Mouse (Mus musculus) intestine, embryonic 16.5 days (tissue): ENCODE results near the gene Flt3. TPM values are rescaled to one million over a fixed set of nuclear protein-coding genes. Genes with fewer than 3 reads are reported as not detected.
A peak's percentile ranks its signal among the peaks of the same experiment; 100 is the strongest.

Experiments
- ATAC-seq: fragments of 200-750 bp; cut with Nextera tagmentation; 2 replicates; pipeline ENCODE4 v1.8.0; 2017; ENCODE audit warnings: moderate TSS enrichment, moderate library complexity
- H3K27ac ChIP-seq: fragments of 300-500 bp; sonication (generic); 2 replicates; pipeline ENCODE4 v1.5.1; 2014; ENCODE audit warnings: mild to moderate bottlenecking, low read length
- H3K27me3 ChIP-seq: fragments of 300-500 bp; sonication (generic); replicated peaks from 2 replicates; pipeline ENCODE4 v1.6.1; 2014; ENCODE audit warnings: low read length, control low read depth, mixed read lengths; ENCODE audit not compliant: control insufficient read depth, insufficient read depth
- H3K36me3 ChIP-seq: fragments of 300-500 bp; sonication (generic); 2 replicates; pipeline ENCODE4 v1.6.1; 2014; ENCODE audit warnings: low read length, control low read depth; ENCODE audit not compliant: control insufficient read depth, insufficient read depth
- H3K4me1 ChIP-seq: fragments of 300-500 bp; sonication (generic); 2 replicates; pipeline ENCODE4 v1.6.1; 2014; ENCODE audit warnings: low read length, control low read depth, mixed read lengths; ENCODE audit not compliant: control insufficient read depth, insufficient read depth
- H3K4me2 ChIP-seq: fragments of 300-500 bp; sonication (generic); 2 replicates; pipeline ENCODE4 v1.6.1; 2014; ENCODE audit warnings: low read depth, low read length, control low read depth
- H3K4me3 ChIP-seq: fragments of 300-500 bp; sonication (generic); 2 replicates; pipeline ENCODE4 v1.5.1; 2014; ENCODE audit warnings: mild to moderate bottlenecking, low read length
- H3K9ac ChIP-seq: fragments of 300-500 bp; sonication (generic); 2 replicates; pipeline ENCODE4 v1.6.1; 2014; ENCODE audit warnings: low read depth, low read length
- H3K9me3 ChIP-seq: fragments of 300-500 bp; sonication (generic); 2 replicates; pipeline ENCODE4 v1.6.1; 2016; ENCODE audit warnings: low read length, control low read depth; ENCODE audit not compliant: control insufficient read depth
- WGBS: fragments of 180-500 bp; shearing (Covaris S2); extraction: QIAGEN DNeasy Blood & Tissue Kit; methylation state at CpG from one replicate; pipeline ENCODE4 v1.1.7; 2014; 5-methylcytosine and 5-hydroxymethylcytosine counted together
- polyA plus RNA-seq: library from polyadenylated mRNA; unstranded; fragments of >200 nt; fragmentation: Nextera tagmentation; extraction: Ambion mirVana; gene quantifications from 2 replicates; pipeline ENCODE4 v1.2.1, GENCODE M21; 2015

Gene Flt3
- polyA plus RNA-seq, 1 experiment from 2014 or later, result 0.31 TPM

DNA sequence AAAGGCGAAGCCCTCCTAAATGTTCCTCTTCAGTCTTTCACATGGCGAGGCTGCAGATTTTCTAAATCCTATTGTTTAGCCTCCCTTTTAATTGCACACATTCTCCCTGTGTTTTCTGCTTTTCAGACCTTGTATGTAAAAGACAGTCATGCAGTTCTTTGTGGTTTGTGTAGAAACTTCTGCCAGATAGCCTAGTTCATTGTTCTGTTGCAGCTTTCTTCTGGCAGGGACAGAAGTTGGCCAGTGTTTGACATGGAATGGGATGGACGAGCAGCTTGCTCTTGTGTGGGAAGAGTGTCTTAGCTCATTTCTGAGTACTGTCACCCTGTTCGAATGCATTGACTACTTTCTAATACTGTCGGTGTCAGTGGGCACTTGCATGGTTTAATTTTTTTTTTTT lies 36.2 kb upstream of the Flt3 start:
- Histone ChIP-seq H3K4me2 (no peak overlapping the region), H3K4me1 (peaks cover 39% of the 10 kb centered on the region), H3K9ac (no peak overlapping the region), H3K27ac (no peak overlapping the region; the same call in 1 of the 2 replicates), H3K4me3 (no peak overlapping the region), H3K9me3 (no peaks in the 10 kb centered on the region), H3K27me3 (no peaks in the 10 kb centered on the region), H3K36me3 (no peaks in the 10 kb centered on the region)
- 75% methylated on average over 5 of the region's 5 CpGs for WGBS
- no peak for ATAC-seq

DNA sequence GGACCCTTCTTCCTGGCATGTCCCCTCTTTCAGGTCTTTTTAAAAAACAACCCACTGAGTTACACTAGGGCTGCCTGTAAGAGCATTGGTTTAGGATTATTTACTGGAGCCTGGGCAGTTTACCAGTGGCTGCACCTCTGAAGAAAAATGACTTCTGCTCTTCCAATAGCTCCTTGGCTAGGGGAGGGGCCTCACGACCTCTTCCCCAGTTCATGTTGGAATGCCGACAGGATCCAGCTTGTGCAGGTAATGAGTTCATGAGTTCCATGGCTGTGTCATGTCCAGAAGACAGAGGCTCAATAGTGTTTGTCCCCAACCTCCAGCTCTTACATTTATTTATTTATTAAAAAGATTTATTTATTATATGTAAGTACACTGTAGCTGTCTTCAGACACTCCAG lies 35.5 kb upstream of the Flt3 start:
- H3K36me3 ChIP-seq, result no peaks in the 10 kb centered on the region
- peaks cover 39% of the 10 kb centered on the region for H3K4me1 ChIP-seq
- WGBS, result 36% methylated on average over 2 of the region's 2 CpGs
- ATAC-seq, result no peak
- 0 out of 2 replicates have a peak overlapping the region, but pooled peaks have one; percentile 24 for H3K9ac ChIP-seq
- H3K4me3 ChIP-seq, result no peak overlapping the region
- H3K9me3 ChIP-seq, result no peaks in the 10 kb centered on the region
- no peaks in the 10 kb centered on the region for H3K27me3 ChIP-seq
- peak overlapping the region; percentile 37; the same call in 1 of the 2 replicates for H3K27ac ChIP-seq
- H3K4me2 ChIP-seq, result peak overlapping the region; percentile 12; the same call in 1 of the 2 replicates

DNA sequence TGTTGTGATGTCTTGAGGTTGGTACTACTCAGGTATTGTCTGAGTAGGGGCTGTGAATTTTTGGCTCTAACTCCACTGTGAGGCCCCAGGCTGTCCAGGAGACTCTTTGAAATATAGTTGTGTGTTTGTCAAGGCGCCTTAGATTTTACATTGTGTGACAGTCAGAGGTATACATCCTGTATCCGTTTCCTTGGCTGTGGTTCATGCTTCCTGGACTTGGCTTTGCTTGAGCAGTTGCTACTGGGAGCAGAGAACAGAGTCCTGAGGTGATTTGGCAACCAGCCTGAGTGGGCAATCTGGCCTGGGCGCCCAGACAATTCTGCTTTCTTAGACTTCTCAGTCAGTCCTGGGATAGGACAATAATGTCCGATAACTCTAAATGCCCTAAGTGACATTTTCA lies 34.9 kb upstream of the Flt3 start:
- H3K9me3 ChIP-seq, result no peaks in the 10 kb centered on the region
- H3K9ac ChIP-seq, result no peak overlapping the region
- H3K4me2 ChIP-seq, result 0 out of 2 replicates have a peak overlapping the region, but pooled peaks have one; percentile 12
- H3K4me3 ChIP-seq, result no peak overlapping the region
- no peak for ATAC-seq
- H3K27ac ChIP-seq, result peak overlapping the region; percentile 41
- H3K36me3 ChIP-seq, result no peaks in the 10 kb centered on the region
- H3K27me3 ChIP-seq, result no peaks in the 10 kb centered on the region
- peaks cover 39% of the 10 kb centered on the region for H3K4me1 ChIP-seq
- 56% methylated on average over 4 of the region's 4 CpGs for WGBS

DNA sequence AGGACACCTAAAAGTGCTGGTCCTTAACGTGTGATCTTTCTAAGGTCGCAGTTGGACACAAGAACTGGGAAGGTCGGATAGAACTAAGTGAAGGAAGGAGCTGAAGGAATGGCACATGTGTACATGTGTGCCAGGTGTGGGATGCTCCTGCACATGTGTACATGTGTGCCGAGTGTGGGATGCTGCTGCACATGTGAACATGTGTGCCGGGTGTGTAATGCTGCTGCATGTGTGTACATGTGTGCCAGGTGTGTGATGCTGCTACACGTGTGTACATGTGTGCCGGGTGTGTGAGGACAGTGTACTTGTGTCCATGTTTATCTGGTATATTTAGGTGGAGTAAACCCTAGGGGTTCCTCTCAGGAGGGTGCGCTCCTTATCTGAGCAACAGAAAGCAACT lies 32.6 kb upstream of the Flt3 start:
- H3K4me2 ChIP-seq, result no peak overlapping the region
- no peaks in the 10 kb centered on the region for H3K27me3 ChIP-seq
- ATAC-seq, result no peak
- WGBS, result 86% methylated on average over 8 of the region's 8 CpGs
- H3K9me3 ChIP-seq, result no peaks in the 10 kb centered on the region
- H3K36me3 ChIP-seq, result no peaks in the 10 kb centered on the region
- H3K4me3 ChIP-seq, result no peak overlapping the region
- no peak overlapping the region for H3K9ac ChIP-seq
- H3K4me1 ChIP-seq, result peaks cover 37% of the 10 kb centered on the region
- no peak overlapping the region for H3K27ac ChIP-seq

DNA sequence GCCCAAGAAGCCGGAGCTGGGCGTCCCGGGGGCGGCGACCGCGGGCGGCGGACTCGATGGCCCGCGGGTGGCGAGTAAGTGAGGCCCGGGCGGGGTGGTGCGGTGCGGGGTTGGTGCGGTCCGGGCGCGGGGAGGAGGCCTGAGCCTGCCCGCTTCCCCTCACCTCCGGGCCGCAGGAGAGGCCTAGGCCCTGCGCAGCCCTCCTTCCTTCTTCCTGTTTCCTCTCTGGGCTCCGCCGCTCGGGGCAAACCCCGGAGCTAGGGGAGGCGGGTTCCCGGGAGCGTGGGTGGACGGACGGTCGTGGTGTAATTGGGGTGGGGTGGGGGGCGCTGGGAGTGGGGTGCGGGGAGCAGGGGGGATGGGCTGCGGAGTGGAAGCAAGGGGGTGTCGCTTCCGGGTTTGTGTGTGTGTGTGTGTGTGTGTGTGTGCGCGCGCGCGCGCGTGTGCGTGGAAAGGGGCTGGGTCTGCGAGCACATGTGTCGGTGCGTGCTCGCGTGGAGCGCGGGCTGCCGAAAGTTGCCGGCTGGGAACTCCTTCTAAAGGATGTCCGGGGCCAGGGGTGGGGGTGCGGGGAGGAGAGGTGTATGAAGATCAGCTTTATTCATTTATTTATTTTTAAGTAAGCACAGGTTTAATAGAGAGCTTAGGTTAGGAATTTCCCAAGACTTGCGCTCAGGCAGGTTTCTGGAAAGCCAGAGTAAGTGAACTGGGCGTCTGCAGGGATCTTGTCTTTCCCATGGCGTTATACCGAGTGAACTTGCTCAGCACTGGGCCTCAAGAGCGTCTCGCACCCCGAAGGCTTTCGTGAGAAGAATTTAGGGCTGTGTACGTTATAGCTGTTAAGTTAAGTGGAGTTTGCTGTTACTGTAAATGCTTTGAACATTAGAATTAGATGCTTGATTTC lies 30.9 kb upstream of the Flt3 start:
- Histone ChIP-seq H3K4me2 (peak overlapping the region; percentile 77), H3K36me3 (no peaks in the 10 kb centered on the region), H3K4me3 (peak overlapping the region; percentile 95), H3K27ac (peak overlapping the region; percentile 99), H3K9me3 (no peaks in the 10 kb centered on the region), H3K27me3 (no peaks in the 10 kb centered on the region), H3K9ac (peak overlapping the region; percentile 98), H3K4me1 (peaks cover 33% of the 10 kb centered on the region)
- peak; percentile 63 for ATAC-seq
- under 1% methylated on average over 63 of the region's 68 CpGs for WGBS

DNA sequence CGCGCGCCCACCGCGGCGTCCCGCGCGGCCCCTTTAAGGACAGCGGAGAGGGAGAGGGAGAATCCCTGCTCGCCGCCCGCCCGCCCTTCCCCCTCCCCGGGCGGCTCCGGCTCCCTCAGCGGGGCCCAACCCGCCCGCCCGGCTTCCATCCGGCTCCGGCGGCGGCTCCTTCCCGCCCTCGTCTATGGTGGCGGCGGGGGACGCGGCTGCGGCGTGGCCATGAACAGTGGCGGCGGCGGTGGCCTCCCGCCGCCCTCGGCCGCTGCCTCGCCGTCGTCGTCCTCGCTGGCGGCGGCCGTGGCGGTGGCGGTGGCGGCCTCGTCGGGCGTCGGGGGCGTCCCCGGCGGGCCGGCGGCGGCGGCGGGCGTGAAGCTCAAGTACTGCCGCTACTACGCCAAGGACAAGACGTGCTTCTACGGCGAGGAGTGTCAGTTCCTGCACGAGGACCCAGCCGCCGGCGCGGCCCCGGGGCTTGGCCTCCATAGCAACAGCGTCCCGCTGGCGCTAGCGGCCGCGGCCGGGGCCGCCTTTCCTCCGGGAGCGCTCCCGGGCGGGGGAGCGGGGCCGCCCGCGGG lies 30.2 kb upstream of the Flt3 start:
- Histone ChIP-seq H3K4me1 (peaks cover 29% of the 10 kb centered on the region), H3K27me3 (no peaks in the 10 kb centered on the region), H3K27ac (peak overlapping the region; percentile 99), H3K9me3 (no peaks in the 10 kb centered on the region), H3K4me3 (peak overlapping the region; percentile 95), H3K9ac (peak overlapping the region; percentile 98), H3K4me2 (peak overlapping the region; percentile 77), H3K36me3 (no peaks in the 10 kb centered on the region)
- ATAC-seq, result peak; percentile 92
- WGBS, result 0% methylated on average over 35 of the region's 91 CpGs

DNA sequence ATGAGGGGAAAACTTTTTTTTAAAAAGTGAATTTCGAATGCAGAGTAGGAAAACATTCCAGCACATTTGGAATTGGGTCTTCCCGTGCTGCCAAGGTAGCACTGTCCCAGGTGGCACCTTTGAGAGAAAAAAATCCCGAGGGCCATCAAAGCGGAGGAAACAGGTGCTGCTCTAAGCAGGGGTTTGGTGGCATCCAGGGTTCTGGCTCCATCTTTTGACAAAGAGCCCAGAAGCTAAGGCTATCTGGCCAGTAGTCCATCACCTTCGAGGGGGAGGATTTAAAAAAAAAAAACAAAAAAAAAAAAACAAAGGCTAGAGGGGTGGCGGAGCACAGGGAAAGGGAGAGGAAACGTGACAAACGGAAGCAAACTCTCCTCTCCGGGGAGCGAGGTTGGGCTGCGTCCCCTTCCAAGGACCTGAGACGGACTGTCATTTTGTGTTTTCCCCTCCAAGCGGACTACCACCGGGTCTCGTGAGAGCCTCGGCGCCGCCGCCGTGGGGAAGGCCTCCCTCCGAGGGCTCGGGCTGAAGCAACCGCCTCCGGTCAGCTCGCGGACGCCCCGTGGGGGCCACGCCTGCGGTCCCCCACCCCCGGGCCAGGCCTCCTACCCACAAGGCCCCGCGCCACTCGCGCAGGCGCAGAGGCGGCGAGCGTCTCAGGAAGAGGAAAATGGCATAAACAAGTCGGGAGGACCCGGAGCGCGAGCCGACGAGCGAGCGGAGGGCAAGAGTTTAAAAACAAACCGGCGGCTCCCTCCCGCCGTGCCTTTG lies 29.4 kb upstream of the Flt3 start, which contains the start of gene Pan3:
Gene Pan3 (plus strand): TSS at position 627 of the 771 bp plus-strand sequence.
- under 1% methylated on average over 51 of the region's 51 CpGs for WGBS
- H3K4me1 ChIP-seq, result peaks cover 22% of the 10 kb centered on the region

DNA sequence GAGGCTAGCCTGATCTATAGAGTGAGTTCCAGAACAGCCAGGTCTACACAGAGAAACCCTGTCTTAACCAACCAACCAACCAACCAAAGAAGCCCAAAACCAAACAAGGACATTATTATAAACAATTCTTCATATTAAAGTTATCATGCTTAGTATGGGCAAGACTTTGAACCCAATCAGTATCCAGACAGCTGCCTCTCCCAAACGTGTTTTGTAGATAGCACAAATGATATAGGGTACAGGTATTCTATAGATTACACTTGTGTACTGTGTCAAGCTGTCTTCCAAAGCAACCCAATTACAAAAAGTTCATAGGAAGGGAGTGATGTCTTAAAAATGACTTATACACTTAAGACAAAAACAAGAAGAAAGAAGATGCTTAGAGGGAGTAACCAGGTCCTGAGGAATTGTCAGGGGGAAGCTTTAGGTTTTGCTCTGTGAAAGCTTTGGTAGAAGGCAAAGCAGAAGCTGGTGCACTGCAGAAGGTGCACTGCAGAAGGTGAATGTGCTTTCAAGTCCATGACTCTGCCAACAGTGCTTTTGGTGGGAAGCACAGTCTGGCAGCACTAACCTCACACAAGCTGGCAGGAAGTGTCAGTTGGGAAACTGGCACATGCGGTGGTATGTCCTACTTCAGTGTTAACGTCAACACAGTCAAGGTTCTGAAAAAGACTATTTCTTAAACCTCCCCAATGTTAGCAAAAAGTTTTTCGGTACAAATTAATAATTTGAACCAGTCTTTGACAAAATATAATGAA lies 25.9 kb upstream of the Flt3 start:
- Histone ChIP-seq H3K27ac (no peak overlapping the region), H3K4me1 (0 out of 2 replicates have a peak, but pooled peaks cover 2% of the 10 kb centered on the region), H3K36me3 (no peaks in the 10 kb centered on the region), H3K9ac (no peak overlapping the region), H3K9me3 (no peaks in the 10 kb centered on the region), H3K4me2 (no peak overlapping the region), H3K4me3 (no peak overlapping the region), H3K27me3 (no peaks in the 10 kb centered on the region)
- 74% methylated on average over 4 of the region's 4 CpGs for WGBS
- no peak for ATAC-seq

More for the DNA sequence above, 29.4 kb upstream of the Flt3 start, which contains the start of gene Pan3:
- peak within 1 kb of the TSS; percentile 95 for H3K4me3 ChIP-seq
- peak within 1 kb of the TSS; percentile 84 for H3K4me2 ChIP-seq
- H3K27me3 ChIP-seq, result no peaks in the 10 kb centered on the region
- no peaks in the 10 kb centered on the region for H3K36me3 ChIP-seq
- H3K9ac ChIP-seq, result peak within 1 kb of the TSS; percentile 98
- ATAC-seq, result peak; percentile 91
- peak within 1 kb of the TSS; percentile 99 for H3K27ac ChIP-seq
- no peaks in the 10 kb centered on the region for H3K9me3 ChIP-seq
